Comparison of ENCODE assay signal across 11 mouse cellular contexts in the genomic region with DNA sequence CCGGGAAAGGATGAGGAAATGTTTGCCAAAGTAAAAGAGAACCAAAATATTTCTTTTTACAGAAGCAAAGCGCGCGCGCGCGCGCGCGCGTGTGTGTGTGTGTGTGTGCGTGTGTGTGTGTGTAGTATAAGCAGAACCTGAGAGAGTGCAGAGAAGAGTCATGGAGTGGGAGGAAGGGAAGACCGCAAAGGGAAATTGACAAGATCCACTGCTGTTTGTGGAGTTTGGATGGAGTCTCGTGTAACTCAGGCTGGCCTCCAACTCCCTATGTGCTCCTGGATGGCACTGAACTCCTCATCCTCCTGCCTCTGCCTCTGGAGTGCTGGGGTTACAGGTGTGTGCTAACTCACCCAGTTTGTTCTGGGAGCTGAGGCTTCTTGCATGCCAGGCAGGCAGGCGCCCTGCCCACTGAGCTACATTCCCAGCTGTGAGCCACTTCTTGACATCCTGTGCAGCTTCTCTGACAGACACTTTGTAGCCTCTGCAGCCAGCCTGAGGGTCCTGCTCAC.
A peak's percentile ranks its signal among the peaks of the same experiment; 100 is the strongest.
DNase-seq lines count a peak whose midpoint lies in the region; ATAC-seq lines count a peak whose summit lies in the region.
"Had no signal": no experiment of that assay in that cellular context is flagged by ENCODE, and none has a peak within 500 bp of the region (broad histone marks: within the 10 kb centered on the region; RNA-seq: fewer than 3 reads in every experiment).

No protein-coding gene starts in this region.

- no peak for ATAC-seq in heart, embryonic 15.5 days (replicated peaks; ENCODE audit: insufficient number of reproducible peaks, insufficient read depth, low FRiP score, low read depth)
- ATAC-seq in neural tube, embryonic 13.5 days (ENCODE audit: low read depth), result no peak
- no peak for ATAC-seq in limb, embryonic 11.5 days (ENCODE audit: insufficient number of reproducible peaks, low FRiP score, low TSS enrichment, low read depth)
- ATAC-seq: inflammation-experienced regulatory T-cells, adult 6 months had no signal

- 58% methylated on average over 15 of the region's 15 CpGs for WGBS in heart, embryonic 15.5 days
- WGBS in neural tube, embryonic 13.5 days, result 86% methylated on average over 15 of the region's 15 CpGs
- 90% methylated on average over 15 of the region's 15 CpGs for WGBS in limb, embryonic 11.5 days

- no peaks in the 10 kb centered on the region for H3K27me3 ChIP-seq in heart, embryonic 15.5 days
- H3K27me3 ChIP-seq in neural tube, embryonic 13.5 days, result peaks cover 23% of the 10 kb centered on the region
- no peaks in the 10 kb centered on the region for H3K27me3 ChIP-seq in limb, embryonic 11.5 days (ENCODE audit: control insufficient read depth, insufficient read depth, low read length)

- H3K27ac ChIP-seq in heart, embryonic 15.5 days, result peak overlapping the region; percentile 94
- peak overlapping the region; percentile 64; the same call in 1 of the 2 replicates for H3K27ac ChIP-seq in neural tube, embryonic 13.5 days (replicated peaks)
- 0 out of 2 replicates have a peak overlapping the region, but pooled peaks have one; percentile 16 for H3K27ac ChIP-seq in limb, embryonic 11.5 days (replicated peaks; ENCODE audit: low read depth, low read length)

- no peaks in the 10 kb centered on the region for H3K36me3 ChIP-seq in heart, embryonic 15.5 days
- H3K36me3 ChIP-seq in neural tube, embryonic 13.5 days, result no peaks in the 10 kb centered on the region
- H3K36me3 ChIP-seq in limb, embryonic 11.5 days (ENCODE audit: control insufficient read depth, insufficient read depth, low read length), result no peaks in the 10 kb centered on the region

- peak overlapping the region; percentile 25; the same call in 1 of the 2 replicates for H3K9ac ChIP-seq in heart, embryonic 15.5 days
- 0 out of 2 replicates have a peak overlapping the region, but pooled peaks have one; percentile 17 for H3K9ac ChIP-seq in neural tube, embryonic 13.5 days
- H3K9ac ChIP-seq in limb, embryonic 11.5 days (ENCODE audit: low read length), result no peak overlapping the region

- H3K4me3 ChIP-seq in heart, embryonic 15.5 days, result peak overlapping the region; percentile 24; the same call in 1 of the 2 replicates
- no peak overlapping the region for H3K4me3 ChIP-seq in neural tube, embryonic 13.5 days
- no peak overlapping the region for H3K4me3 ChIP-seq in limb, embryonic 11.5 days (ENCODE audit: low read depth, low read length)
- H3K4me3 ChIP-seq: myocyte had no signal

- H3K4me1 ChIP-seq in heart, embryonic 15.5 days (replicated peaks), result peaks cover 39% of the 10 kb centered on the region
- H3K4me1 ChIP-seq in neural tube, embryonic 13.5 days (replicated peaks), result peaks cover 31% of the 10 kb centered on the region
- peaks cover 3% of the 10 kb centered on the region; the same call in 1 of the 2 replicates for H3K4me1 ChIP-seq in limb, embryonic 11.5 days (ENCODE audit: control insufficient read depth, insufficient read depth, low read length)

- DNase-seq in heart, adult 8-10 months (ENCODE audit: low spot score), result no peak
- no peak for DNase-seq in neural tube, embryonic 10.5 days (ENCODE audit: extremely low spot score, low spot score)
- no peak for DNase-seq in limb, embryonic 11.5 days (ENCODE audit: low spot score)
- DNase-seq in thymus, postnatal 0 days (ENCODE audit: low spot score), result no peak
- no peak for DNase-seq in cerebellum, postnatal 10 days
- DNase-seq: cerebellum, adult 8-10 months; lung, postnatal 36 days had no signal

- no peaks in the 10 kb centered on the region for H3K9me3 ChIP-seq in heart, embryonic 15.5 days (replicated peaks)
- no peaks in the 10 kb centered on the region for H3K9me3 ChIP-seq in neural tube, embryonic 13.5 days
- no peaks in the 10 kb centered on the region for H3K9me3 ChIP-seq in limb, embryonic 11.5 days (ENCODE audit: control insufficient read depth, low read length)

- H3K4me2 ChIP-seq in heart, embryonic 15.5 days, result peak overlapping the region; percentile 54
- H3K4me2 ChIP-seq in neural tube, embryonic 13.5 days, result no peak overlapping the region
- no peak overlapping the region for H3K4me2 ChIP-seq in limb, embryonic 11.5 days (ENCODE audit: low read depth, severe bottlenecking)

Comparison
In these comparisons a context has a peak if more than half of its experiments do, and no peak if none do; other contexts are left out.
1. H3K27ac ChIP-seq: peak in every context shown above with its lines; median percentile 94 in heart, embryonic 15.5 days; 64 in neural tube, embryonic 13.5 days; 16 in limb, embryonic 11.5 days.